In the genomic region with DNA sequence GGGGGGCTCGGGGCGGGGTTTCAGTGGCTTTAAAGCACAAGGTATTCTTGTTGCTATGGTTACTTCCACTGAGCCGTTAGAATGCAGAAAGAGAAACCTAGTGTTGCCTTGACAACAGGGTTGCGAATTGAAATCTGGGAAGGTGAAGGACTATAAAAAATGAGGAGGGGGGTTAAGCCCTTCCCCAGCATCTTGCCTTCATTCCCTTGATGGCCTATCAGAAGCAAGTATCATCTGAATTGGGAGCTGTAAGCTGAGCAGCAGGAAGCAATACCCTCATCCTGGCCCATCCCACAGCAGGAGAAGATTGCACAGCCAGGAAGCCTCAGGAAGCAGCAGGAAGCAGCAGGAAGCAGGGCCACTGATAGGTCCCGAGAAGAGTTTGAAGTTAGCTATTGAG, we compare ENCODE assay signal across 10 mouse cellular contexts.
DNase-seq lines count a peak whose midpoint lies in the region; ATAC-seq lines count a peak whose summit lies in the region.
"Had no signal": no experiment of that assay in that cellular context is flagged by ENCODE, and none has a peak within 500 bp of the region (broad histone marks: within the 10 kb centered on the region; RNA-seq: fewer than 3 reads in every experiment).

No protein-coding gene starts in this region.

- H3K36me3 ChIP-seq in forebrain, embryonic 10.5 days (replicated peaks) = no peaks in the 10 kb centered on the region
- no peaks in the 10 kb centered on the region for H3K36me3 ChIP-seq in forebrain, embryonic 12.5 days (replicated peaks)
- H3K36me3 ChIP-seq in neural tube, embryonic 11.5 days (ENCODE audit: control insufficient read depth, insufficient read depth, low read length) = no peaks in the 10 kb centered on the region
- no peaks in the 10 kb centered on the region for H3K36me3 ChIP-seq in neural tube, embryonic 15.5 days
- H3K36me3 ChIP-seq: stomach, embryonic 15.5 days had no signal

- no peak for DNase-seq in forebrain, embryonic 10.5 days (ENCODE audit: extremely low spot score, low spot score)
- DNase-seq in neural tube, embryonic 11.5 days (ENCODE audit: low spot score) = no peak
- DNase-seq in neural tube, embryonic 10.5 days (ENCODE audit: extremely low spot score, low spot score) = no peak
- DNase-seq in induced T-regulatory cell, adult 2 months (ENCODE audit: low read depth) = peak; percentile 20
- no peak for DNase-seq in heart, postnatal 14 days
- DNase-seq in urinary bladder, postnatal 14 days (ENCODE audit: low spot score) = no peak
- DNase-seq: lung, embryonic 14.5 days had no signal

- ATAC-seq in forebrain, embryonic 12.5 days (ENCODE audit: low FRiP score) = no peak
- no peak for ATAC-seq in neural tube, embryonic 11.5 days (ENCODE audit: insufficient read depth, low FRiP score, low TSS enrichment)
- peak; percentile 83 for ATAC-seq in neural tube, embryonic 15.5 days (ENCODE audit: low FRiP score)

- no peak overlapping the region for H3K4me2 ChIP-seq in forebrain, embryonic 12.5 days
- H3K4me2 ChIP-seq in neural tube, embryonic 11.5 days (ENCODE audit: low read depth) = no peak overlapping the region
- H3K4me2 ChIP-seq in neural tube, embryonic 15.5 days = no peak overlapping the region
- H3K4me2 ChIP-seq: lung, embryonic 14.5 days; stomach, embryonic 15.5 days had no signal

- H3K9ac ChIP-seq in forebrain, embryonic 12.5 days = no peak overlapping the region
- H3K9ac ChIP-seq in neural tube, embryonic 11.5 days (ENCODE audit: low read length) = no peak overlapping the region
- H3K9ac ChIP-seq in neural tube, embryonic 15.5 days (replicated peaks) = no peak overlapping the region
- H3K9ac ChIP-seq: lung, embryonic 14.5 days; stomach, embryonic 15.5 days had no signal

- no peak overlapping the region for H3K4me3 ChIP-seq in forebrain, embryonic 10.5 days
- H3K4me3 ChIP-seq in forebrain, embryonic 12.5 days (replicated peaks) = no peak overlapping the region
- H3K4me3 ChIP-seq in neural tube, embryonic 11.5 days (ENCODE audit: low read depth, low read length) = no peak overlapping the region
- no peak overlapping the region for H3K4me3 ChIP-seq in neural tube, embryonic 15.5 days (replicated peaks)
- H3K4me3 ChIP-seq: stomach, embryonic 15.5 days had no signal

- no peaks in the 10 kb centered on the region for H3K9me3 ChIP-seq in forebrain, embryonic 10.5 days
- no peaks in the 10 kb centered on the region for H3K9me3 ChIP-seq in forebrain, embryonic 12.5 days
- no peaks in the 10 kb centered on the region for H3K9me3 ChIP-seq in neural tube, embryonic 11.5 days (ENCODE audit: control insufficient read depth, low read length)
- no peaks in the 10 kb centered on the region for H3K9me3 ChIP-seq in neural tube, embryonic 15.5 days (replicated peaks)
- H3K9me3 ChIP-seq: stomach, embryonic 15.5 days had no signal

- H3K27me3 ChIP-seq in forebrain, embryonic 10.5 days (ENCODE audit: poor library complexity, severe bottlenecking) = no peaks in the 10 kb centered on the region
- H3K27me3 ChIP-seq in forebrain, embryonic 12.5 days = no peaks in the 10 kb centered on the region
- H3K27me3 ChIP-seq in neural tube, embryonic 11.5 days (ENCODE audit: control insufficient read depth, insufficient read depth, low read length) = no peaks in the 10 kb centered on the region
- no peaks in the 10 kb centered on the region for H3K27me3 ChIP-seq in neural tube, embryonic 15.5 days (replicated peaks)
- H3K27me3 ChIP-seq: stomach, embryonic 15.5 days had no signal

- intact Hi-C loops in heart, postnatal 14 days (cut with DNase I) = no loop called here

- peak overlapping the region; percentile 67 for H3K27ac ChIP-seq in forebrain, embryonic 10.5 days
- H3K27ac ChIP-seq in forebrain, embryonic 12.5 days = no peak overlapping the region
- H3K27ac ChIP-seq in neural tube, embryonic 11.5 days (ENCODE audit: low read depth, low read length) = 0 out of 2 replicates have a peak overlapping the region, but pooled peaks have one; percentile 8
- peak overlapping the region; percentile 41 for H3K27ac ChIP-seq in neural tube, embryonic 15.5 days (replicated peaks)
- H3K27ac ChIP-seq: stomach, embryonic 15.5 days had no signal

- H3K4me1 ChIP-seq in forebrain, embryonic 10.5 days = peaks cover 39% of the 10 kb centered on the region
- H3K4me1 ChIP-seq in forebrain, embryonic 12.5 days = peaks cover 18% of the 10 kb centered on the region
- no peaks in the 10 kb centered on the region for H3K4me1 ChIP-seq in neural tube, embryonic 11.5 days (ENCODE audit: control insufficient read depth, insufficient read depth, low read length)
- H3K4me1 ChIP-seq in neural tube, embryonic 15.5 days = peaks cover 17% of the 10 kb centered on the region

- WGBS in forebrain, embryonic 10.5 days = 31% methylated on average over 5 of the region's 5 CpGs
- WGBS in forebrain, embryonic 12.5 days = 21% methylated on average over 5 of the region's 5 CpGs
- 33% methylated on average over 5 of the region's 5 CpGs for WGBS in neural tube, embryonic 11.5 days
- WGBS in neural tube, embryonic 15.5 days = 10% methylated on average over 5 of the region's 5 CpGs
